Mouse (Mus musculus) natural killer cell, adult 2 months (primary cell): ENCODE data around the gene Ftl1-ps1.
A peak's percentile ranks its signal among the peaks of the same experiment; 100 is the strongest.

Experiments
- DNase-seq, 2 experiments: peaks; one replicate each; pipeline ENCODE4 v3.0.0; 2022; ENCODE audit warnings: low spot score in 2 of 2

Ftl1-ps1 gene

DNA sequence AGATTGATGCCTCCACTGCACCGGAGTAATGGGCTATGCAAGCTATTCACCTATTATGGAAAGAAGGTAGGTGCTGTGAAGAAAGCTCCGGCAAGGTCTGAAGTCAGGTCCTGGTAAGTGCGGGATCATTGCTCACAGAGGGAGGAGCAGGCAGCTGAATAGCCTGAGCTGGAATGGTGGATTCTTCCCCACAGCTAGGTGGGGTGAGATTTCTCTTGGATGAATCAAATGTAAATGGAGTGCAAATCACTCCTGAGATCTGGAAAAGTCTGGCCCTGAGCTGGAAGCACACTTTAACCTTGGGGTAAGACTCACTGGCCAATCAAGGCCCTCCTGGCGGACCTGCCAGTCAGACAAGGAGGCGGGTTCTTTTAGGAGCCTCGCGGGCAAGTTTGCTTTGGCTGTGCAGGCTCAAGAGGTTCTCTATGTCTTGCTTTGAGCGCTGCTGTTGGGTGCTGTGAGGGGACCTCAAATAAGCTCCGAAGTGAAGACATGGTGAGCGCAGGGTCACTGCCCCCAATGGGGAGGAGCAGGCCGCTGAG is at the start of gene Ftl1-ps1:
Ftl1-ps1 (plus strand) TSS at position 397 of the 542 bp plus-strand sequence.
- DNase-seq: no peak

- DNase-seq: no peak
These were observed 49.0 kb upstream of the Ftl1-ps1 start for GRCm38 (mm10) chr13:74350435-74350906.

DNA sequence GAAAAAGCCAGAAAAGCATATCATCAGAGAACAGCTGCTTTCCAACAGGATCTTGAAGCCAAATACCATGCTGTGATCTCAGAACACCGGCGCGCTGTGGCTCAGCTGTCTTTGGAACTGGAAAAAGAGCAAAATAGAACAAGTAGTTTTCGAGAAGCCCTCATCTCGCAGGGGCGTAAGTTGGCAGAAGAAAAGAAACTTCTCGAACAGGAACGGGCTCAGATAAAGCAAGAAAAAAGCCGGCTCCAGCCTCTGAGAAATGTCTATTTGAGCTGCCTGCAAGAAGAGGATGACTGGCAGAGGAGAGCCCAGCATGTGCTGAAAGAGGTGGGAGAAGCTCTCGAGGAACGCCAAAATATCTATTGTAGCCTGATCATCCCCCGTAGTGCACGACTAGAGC is 43.0 kb upstream of the Ftl1-ps1 start:
- no peak for DNase-seq

DNA sequence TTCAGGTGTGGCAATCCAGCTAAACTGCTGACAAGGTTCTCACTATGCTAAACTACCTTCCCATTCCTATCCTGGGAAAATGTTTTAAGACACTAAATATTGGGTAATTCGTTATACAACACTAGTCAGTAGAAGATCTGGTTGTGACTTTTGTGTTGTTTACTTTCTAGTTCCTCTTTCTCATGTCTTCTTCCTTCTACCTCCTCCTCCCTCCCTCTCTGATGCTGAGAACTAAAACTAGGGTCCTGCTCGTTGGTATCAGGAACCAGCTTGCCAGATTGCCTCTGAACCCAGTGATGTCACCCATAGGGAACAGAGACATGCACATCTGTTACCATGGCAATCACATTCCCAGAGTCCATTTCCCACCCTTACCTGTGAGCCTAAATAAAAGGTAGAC is 37.3 kb upstream of the Ftl1-ps1 start:
- no peak for DNase-seq

GRCm38 (mm10) chr13:74363176-74363858 is 36.2 kb upstream of the Ftl1-ps1 start:
- no peak for DNase-seq

DNA sequence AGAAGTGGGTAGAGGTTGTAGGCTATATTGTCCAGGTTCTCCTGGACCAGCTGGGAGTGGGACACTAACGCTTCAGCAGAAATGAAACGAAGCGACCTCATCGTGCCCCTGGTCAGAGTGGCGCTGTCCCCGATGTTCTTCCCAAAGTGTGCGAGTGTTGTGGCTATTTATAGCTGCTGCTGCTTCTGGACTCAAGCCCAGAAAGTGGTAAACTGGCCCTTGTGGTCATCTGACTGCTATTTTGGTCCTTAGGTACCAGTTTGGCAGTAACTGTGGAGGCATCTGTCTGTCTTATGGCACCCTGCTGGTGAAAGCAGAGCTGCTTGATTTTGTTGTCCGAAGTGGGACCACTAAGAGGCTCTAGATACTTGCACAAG is 35.6 kb upstream of the Ftl1-ps1 start, which contains the start of gene Lrrc14b:
Lrrc14b (minus strand) TSS at position 147 of the 377 bp plus-strand sequence.
- DNase-seq: no peak

GRCm38 (mm10) chr13:74381533-74382276 is 17.8 kb upstream of the Ftl1-ps1 start:
- no peak for DNase-seq

- DNase-seq: no peak
These were observed 17.2 kb upstream of the Ftl1-ps1 start for GRCm38 (mm10) chr13:74382289-74382688.

DNA sequence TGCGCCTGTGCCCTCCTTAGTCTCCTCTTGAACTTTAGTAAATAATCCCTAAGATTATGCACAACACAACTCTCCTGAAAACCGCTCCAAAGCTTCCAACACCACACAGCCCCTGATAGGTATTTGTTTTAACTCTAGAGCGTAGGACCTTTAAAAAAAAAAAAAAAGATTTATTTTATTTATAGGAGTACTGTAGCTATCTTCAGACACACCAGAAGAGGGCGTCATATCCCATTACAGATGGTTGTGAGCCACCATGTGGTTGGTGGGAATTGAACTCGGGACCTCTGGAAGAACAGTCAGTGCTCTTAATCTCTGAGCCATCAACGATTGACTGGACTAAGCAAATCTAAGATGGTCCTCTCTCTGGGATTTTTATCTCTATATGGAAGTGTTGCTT is 9.8 kb upstream of the Ftl1-ps1 start:
- DNase-seq: no peak

DNA sequence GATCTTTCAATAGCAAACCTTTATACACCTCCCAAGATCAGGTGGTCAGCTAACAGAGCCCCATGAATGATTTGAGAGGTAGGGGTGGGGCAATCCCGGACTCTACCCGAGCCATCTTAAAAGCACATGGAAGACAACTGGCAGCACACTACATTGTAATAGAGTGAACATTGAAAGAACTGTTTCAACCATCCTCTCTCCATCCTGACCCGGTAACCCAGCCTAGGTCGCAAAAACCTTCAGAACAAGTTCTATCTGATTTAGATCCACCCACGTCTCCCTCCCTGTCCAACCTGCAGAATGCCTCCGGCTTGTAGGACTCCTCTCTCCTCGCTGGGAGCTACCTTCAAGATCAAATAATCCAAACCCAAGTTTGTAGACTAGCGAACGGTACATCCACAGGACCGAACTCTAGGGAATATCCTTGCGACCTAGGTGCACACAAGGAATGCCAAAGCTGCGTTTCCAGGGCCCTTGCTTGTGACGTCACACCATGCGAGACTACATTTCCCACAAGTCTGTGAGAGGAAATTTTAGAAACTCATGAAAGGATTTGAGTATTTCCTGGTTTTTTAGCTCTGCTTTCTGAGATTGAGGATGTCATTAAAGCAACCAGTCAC is 9.0 kb upstream of the Ftl1-ps1 start, which contains the start of gene Zfp72:
Zfp72 (minus strand) TSS at position 466 of the 620 bp plus-strand sequence.
- peak; percentile 48 to 51 for DNase-seq

GRCm38 (mm10) chr13:74391156-74391555 is 8.3 kb upstream of the Ftl1-ps1 start:
- DNase-seq: no peak

DNA sequence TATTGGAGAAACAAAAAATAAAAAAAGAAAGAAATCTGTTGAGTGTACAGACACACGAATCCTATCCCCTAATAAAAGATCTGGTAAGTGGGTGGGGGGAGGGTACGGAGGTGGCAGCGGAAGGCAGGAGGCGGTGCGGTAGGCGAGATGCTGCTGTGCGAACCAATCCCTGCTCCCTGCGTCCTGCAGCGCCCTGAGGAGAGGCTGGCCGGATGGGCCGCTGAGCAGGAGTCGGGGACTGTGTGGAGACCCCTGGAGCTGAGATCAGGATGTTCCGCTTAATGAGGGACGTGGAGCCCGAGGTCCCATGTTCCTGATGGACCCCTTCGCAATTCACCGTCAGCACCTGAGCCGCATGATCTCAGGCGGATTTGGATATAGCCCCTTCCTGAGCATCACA is 40.4 kb downstream of the Ftl1-ps1 start:
- DNase-seq: no peak
